Mouse (Mus musculus): ENCODE results near the gene Psph. TPM values are rescaled to one million over a fixed set of nuclear protein-coding genes. Genes with fewer than 3 reads are reported as not detected.

Gene Psph
- total RNA-seq, 4 experiments from 2014 or later: 11.6 to 15.4 (median 14.8) TPM

DNA sequence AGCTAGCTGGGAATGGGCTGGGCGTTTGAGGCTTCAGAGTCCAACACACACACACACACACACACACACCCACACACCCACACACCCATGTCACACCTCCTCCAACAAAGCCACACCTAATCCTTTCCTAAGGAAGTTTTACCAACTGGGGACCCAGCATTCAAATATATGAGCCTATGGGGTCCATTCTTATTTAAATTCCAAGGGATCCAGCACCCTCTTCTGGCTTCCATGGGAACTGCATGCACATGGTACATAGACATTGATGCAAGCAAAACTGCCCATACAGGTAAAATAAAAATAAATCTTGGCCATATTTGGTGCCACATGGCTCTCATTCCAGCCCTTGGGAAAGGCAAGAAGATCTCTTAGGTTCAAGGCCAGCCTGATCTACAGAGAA lies 46.3 kb downstream of the Psph start:
- DNase-seq (ENCODE audit: low spot score in 2 of 2): peak in 1 of 2 experiments; percentile 9

DNA sequence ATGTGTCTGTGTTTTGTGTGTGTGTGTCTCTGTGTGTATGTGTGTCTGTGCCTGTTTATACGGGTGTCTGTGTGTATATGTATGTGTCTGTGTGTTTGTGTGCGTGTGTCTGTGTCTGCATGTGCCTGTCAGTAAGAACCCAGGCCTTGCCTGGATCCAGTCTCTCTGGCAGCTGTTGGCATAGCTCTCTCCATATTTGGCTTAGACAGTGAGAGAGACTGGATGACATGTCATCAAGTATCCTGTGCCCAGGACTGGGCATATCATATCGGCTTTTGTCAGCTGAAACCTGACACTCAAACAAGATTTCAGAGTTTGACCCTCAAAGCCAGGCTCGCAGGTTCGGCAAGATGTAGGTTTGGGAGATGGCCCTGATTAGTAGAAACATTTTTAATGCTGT lies 56.2 kb downstream of the Psph start:
- DNase-seq (ENCODE audit: low spot score in 2 of 2): peak; percentile 29 to 46

DNA sequence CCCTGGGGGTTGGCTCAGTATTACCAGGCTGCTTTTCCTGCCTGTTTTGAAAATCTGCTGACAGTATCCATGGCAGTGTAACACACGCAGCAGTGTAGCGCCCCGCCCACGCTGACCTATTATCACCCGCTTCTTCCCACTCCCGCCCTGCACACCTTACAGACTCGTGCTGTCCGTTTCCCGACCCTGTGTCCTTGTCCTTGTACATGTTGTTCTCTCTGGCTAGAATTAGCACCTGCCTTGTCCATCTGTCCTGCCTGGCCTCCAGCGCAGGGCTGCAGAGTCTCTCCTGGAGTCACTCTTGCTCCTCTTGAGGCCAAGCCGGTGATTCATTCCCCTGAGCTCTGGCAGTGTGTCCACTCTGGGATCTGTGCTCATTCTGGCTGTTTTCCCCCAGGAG lies 56.9 kb downstream of the Psph start:
- peak; percentile 50 to 66 for DNase-seq (ENCODE audit: low spot score in 2 of 2)

DNA sequence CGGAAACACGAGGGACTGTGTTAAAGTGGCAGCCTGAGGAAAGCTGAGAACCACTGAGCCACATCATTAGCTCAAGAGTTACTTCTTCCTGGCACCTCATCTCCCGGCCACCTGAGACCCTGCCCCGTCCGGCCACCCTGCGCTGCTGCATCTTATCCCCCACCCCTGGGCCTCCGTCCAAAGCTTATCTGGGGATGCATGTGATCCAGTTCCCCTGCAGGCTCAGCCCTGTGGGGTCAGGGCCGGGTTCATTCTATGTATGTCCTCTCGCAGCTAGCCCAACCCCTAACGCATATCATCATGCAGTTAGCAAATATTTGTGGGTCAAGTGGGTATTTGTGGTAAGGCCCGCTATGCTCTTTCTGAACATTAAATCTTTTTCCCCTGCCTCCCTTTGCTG lies 58.0 kb downstream of the Psph start:
- DNase-seq (ENCODE audit: low spot score in 2 of 2): peak; percentile 23 to 41

DNA sequence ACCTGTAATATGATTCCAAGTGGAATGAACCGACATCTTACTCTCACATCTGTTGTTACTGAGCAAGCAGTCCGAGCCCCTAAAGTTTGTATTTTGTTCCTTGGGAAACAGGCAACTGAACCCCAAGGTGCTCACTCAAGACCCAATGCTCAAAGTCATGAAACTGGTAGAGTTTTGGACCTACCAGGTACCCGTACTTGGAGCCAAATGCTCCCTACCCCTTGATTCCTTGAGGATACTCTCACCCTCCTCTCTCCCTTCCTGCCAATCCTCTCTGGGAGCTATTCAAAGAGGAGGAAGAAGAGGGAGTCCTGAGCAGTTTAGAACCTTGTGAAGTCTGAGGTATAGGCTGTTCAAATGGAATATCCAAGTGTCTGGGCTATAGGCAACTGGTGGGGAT lies 60.5 kb downstream of the Psph start:
- no peak for DNase-seq (ENCODE audit: low spot score in 2 of 2)

DNA sequence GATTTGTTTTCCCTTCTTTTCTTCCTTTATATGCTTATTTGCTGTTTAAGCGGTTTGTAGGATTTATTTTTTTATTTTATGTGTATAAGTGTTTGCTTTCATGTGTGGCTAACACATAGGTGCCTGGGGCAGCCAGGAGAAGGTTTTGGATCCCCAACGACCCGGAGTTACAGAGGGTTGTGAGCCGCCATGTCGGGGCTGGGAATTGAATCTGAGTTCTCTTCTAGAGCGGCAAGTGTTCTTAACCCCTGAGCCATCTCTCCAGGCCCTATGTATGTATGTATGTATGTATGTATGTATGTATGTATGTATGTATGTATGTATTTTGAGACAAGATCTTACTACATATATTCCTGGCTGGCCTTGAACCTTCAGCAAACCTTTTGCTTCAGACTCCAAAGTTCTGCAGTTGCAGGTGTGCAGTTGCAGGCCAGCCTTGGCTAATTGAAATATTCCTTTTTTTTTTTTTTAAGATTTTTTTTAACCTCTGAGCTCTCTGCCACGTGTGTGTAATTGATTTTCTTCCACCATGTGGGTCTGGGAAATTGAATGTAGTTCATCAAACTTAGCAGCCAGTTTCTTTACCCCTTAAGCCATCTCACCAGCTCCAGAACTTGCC lies 61.4 kb downstream of the Psph start:
- DNase-seq (ENCODE audit: low spot score in 2 of 2): no peak

DNA sequence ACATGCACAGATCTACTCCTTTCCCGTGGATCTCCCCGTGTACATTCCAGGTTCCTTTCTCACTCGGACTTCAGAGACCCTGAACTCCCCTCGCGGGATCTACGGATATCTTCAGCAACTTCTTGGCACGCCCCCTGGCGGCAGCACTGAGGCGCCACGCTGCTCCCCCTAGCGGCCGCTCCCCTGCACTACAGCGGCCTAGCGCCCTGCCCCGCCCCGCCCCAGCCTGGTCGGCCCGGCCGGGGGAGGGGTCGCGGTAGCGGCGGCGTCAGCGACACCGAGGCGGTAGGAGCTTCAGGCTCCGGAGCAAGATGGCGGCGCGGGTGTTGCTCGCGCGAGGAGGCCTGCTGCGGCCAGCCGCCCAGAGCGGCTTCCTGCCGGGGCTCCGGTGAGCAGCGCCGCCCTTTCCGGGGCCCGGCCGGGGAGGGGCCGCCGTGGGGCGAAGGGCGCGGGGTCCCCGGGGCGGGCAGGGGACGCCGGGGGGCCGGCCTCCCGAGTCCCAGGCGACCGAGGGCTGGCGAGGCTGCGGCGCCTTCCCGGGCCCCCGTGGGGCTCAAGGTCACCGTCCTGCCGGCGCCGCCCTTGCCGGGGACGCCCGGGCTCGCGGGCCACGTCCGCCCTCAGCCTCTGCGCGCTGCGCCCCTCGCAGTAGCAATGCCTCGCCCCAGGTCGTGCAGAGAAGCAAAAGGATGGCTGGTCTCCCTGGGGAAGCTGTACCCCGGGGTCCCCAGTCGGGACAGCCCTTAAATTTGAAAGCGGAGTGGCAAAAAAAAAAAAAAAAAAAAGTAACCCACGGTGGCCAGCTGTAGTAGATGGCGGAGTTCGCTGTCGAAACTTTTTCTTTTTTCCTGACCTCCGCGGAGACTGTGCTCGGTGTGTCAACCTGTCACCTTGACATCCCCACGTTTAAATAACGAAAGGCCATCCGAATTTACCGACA lies 62.1 kb downstream of the Psph start, which contains the start of gene Nipsnap2:
Gene Nipsnap2 (plus strand): TSS at position 230 of the 940 bp plus-strand sequence.
- DNase-seq (ENCODE audit: low spot score in 2 of 2): peak; percentile 89 to 90

DNA sequence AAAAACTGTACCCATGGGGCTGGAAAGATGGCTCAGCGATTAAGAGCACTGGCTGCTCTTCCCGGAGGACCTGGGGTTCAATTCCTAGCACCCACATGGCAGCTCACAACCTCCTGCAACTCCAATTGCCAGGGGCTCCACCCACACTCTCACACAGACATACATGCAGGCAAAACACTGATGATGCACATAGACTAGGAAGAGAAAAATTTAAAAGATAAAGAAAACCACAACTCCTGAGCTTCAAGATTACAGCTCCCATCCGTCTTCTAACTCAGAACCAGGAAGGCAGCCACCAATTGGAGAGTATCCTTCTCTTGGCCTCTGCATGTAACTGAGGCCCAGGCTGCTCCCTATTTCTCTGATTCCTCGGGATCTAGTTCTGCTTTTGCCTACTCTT lies 63.0 kb downstream of the Psph start:
- DNase-seq (ENCODE audit: low spot score in 2 of 2): no peak

DNA sequence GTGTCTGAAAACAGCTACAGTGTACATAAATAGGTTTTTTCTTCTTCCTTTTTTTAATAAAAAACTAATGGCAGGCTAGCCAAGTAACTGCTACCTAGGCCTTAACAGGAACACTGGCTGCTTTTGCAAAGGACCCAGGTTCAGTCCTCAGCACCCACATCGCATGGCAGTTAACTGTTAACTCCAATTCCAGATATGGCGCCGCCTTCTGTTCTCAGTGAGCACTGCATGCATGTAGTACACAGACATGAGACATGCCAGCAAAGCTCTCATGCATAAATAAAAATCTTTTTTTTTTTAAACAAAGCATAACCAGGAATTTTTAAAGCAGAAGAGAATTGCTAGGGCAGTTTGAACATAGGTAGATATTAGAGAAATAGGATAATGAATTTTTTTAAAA lies 67.1 kb downstream of the Psph start:
- no peak for DNase-seq (ENCODE audit: low spot score in 2 of 2)

DNA sequence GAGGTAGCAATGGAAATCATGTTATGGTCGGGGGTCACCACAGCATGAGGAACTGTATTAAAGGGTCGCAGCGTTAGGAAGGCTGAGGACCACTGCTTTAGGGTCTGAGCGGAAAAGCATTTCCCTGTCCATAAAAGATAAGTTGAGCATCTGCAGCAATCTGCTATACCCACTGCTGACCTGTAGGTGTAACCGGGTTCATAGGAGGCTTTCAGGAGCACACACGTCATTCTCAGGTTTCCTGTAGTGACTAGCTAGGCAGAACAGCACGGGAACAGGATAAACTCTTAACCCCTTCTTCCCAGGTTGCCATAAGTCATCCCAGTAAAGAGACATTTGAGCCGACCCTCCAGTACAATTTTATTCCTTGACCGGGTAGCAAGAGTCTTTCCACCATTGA lies 70.2 kb downstream of the Psph start:
- DNase-seq (ENCODE audit: low spot score in 2 of 2): no peak

Other genes starting within 250 kb of the Psph start
- under 1 TPM; 0.22 to 0.58 (median 0.40) TPM for gene Mmp17, start 203.3 kb downstream of the Psph start, total RNA-seq (2022)
- 1 to 10 TPM; 2.1 to 2.6 (median 2.4) TPM for gene Zfp11, start 117.3 kb downstream of the Psph start, total RNA-seq (2022)
- gene Sept14, start 78.9 kb downstream of the Psph start, total RNA-seq (2022): not detected
- 10 to 100 TPM; 51.7 to 62.7 (median 57.5) TPM for gene Mrps17, start 72.0 kb downstream of the Psph start, total RNA-seq (2022)
- 100 to 1,000 TPM; 494 to 562 (median 513) TPM for gene Nipsnap2, start 62.4 kb downstream of the Psph start, total RNA-seq (2022)
- gene Sumf2, start 59.5 kb upstream of the Psph start, total RNA-seq (2022): 10 to 100 TPM in 2 of 4 experiments, 1 to 10 TPM in 2; 6.7 to 13.1 (median 10.5) TPM
- 100 to 1,000 TPM; 640 to 672 (median 655) TPM for gene Chchd2, start 100.0 kb upstream of the Psph start, total RNA-seq (2022)
- under 1 TPM; 0.25 to 0.59 (median 0.46) TPM for gene Zbed5, start 108.3 kb upstream of the Psph start, total RNA-seq (2022)
- gene Phkg1, start 111.1 kb upstream of the Psph start, total RNA-seq (2022): 100 to 1,000 TPM; 317 to 357 (median 343) TPM
- gene Nupr1l, start 121.1 kb upstream of the Psph start, total RNA-seq (2022): under 1 TPM in 1 of 4 experiments, not detected in 3; 0.44 TPM
- 10 to 100 TPM; 22.4 to 29.6 (median 24.0) TPM for gene Vkorc1l1, start 154.5 kb upstream of the Psph start, total RNA-seq (2022)
- gene Gusb, start 215.6 kb upstream of the Psph start, total RNA-seq (2022): 1 to 10 TPM; 7.2 to 9.1 (median 8.4) TPM
- 10 to 100 TPM in 3 of 4 experiments, 1 to 10 TPM in 1; 8.4 to 16.5 (median 11.7) TPM for gene Asl, start 241.8 kb upstream of the Psph start, total RNA-seq (2022)
- gene Crcp, start 241.8 kb upstream of the Psph start, total RNA-seq (2022): 10 to 100 TPM; 18.0 to 22.5 (median 20.7) TPM

Measured in gastrocnemius, adult 8-10 months (tissue).